Mouse (Mus musculus) midbrain, embryonic 11.5 days (tissue): Measurements from ENCODE around the gene Slc6a5. TPM values are rescaled to one million over a fixed set of nuclear protein-coding genes. Genes with fewer than 3 reads are reported as not detected.
"Not testable (repeated sequence)": the region's sequence is repeated elsewhere in the genome, so short reads cannot be mapped to it uniquely, and the experiment has no call there.

Experiments
- ATAC-seq: fragments of 200-750 bp; cut with Nextera tagmentation; 2 replicates; pipeline ENCODE4 v1.8.0; 2017; ENCODE audit warnings: moderate TSS enrichment, moderate library complexity; ENCODE audit not compliant: low FRiP score
- DNase-seq: peaks from one replicate; pipeline ENCODE4 v3.0.0; 2015; ENCODE audit warnings: low spot score; ENCODE audit errors: missing footprints
- H3K27ac ChIP-seq: fragments of 300-500 bp; sonication (generic); 2 replicates; pipeline ENCODE4 v1.5.1; 2014; ENCODE audit warnings: low read depth, low read length
- H3K27me3 ChIP-seq: fragments of 300-500 bp; sonication (generic); 2 replicates; pipeline ENCODE4 v1.6.1; 2014; ENCODE audit warnings: mild to moderate bottlenecking, low read length, moderate library complexity, mixed read lengths; ENCODE audit not compliant: control insufficient read depth, insufficient read depth
- H3K36me3 ChIP-seq: fragments of 300-500 bp; sonication (generic); 2 replicates; pipeline ENCODE4 v1.6.1; 2014; ENCODE audit warnings: mild to moderate bottlenecking, low read length, moderate library complexity, mixed read lengths; ENCODE audit not compliant: control insufficient read depth, insufficient read depth
- H3K4me1 ChIP-seq: fragments of 300-500 bp; sonication (generic); 2 replicates; pipeline ENCODE4 v1.6.1; 2014; ENCODE audit warnings: low read length; ENCODE audit not compliant: control insufficient read depth, insufficient read depth
- H3K4me2 ChIP-seq: fragments of 300-500 bp; sonication (generic); 2 replicates; pipeline ENCODE4 v1.6.1; 2014; ENCODE audit warnings: mild to moderate bottlenecking, moderate library complexity
- H3K4me3 ChIP-seq: fragments of 300-500 bp; sonication (generic); 2 replicates; pipeline ENCODE4 v1.5.1; 2014; ENCODE audit warnings: low read depth, low read length
- H3K9ac ChIP-seq: fragments of 300-500 bp; sonication (generic); 2 replicates; pipeline ENCODE4 v1.6.1; 2014; ENCODE audit warnings: low read length
- H3K9me3 ChIP-seq: fragments of 300-500 bp; sonication (generic); 2 replicates; pipeline ENCODE4 v1.6.1; 2016; ENCODE audit warnings: low read length; ENCODE audit not compliant: control insufficient read depth
- WGBS: fragments of 180-500 bp; shearing (Covaris S2); extraction: QIAGEN DNeasy Blood & Tissue Kit; methylation state at CpG from one replicate; pipeline ENCODE4 v1.1.7; 2014; 5-methylcytosine and 5-hydroxymethylcytosine counted together
- polyA plus RNA-seq: library from polyadenylated mRNA; unstranded; fragments of >200 nt; fragmentation: Nextera tagmentation; extraction: Ambion mirVana; gene quantifications from 2 replicates; pipeline ENCODE4 v1.2.1, GENCODE M21; 2014

Gene Slc6a5
- polyA plus RNA-seq, 1 experiment from 2014 or later, result not detected

DNA sequence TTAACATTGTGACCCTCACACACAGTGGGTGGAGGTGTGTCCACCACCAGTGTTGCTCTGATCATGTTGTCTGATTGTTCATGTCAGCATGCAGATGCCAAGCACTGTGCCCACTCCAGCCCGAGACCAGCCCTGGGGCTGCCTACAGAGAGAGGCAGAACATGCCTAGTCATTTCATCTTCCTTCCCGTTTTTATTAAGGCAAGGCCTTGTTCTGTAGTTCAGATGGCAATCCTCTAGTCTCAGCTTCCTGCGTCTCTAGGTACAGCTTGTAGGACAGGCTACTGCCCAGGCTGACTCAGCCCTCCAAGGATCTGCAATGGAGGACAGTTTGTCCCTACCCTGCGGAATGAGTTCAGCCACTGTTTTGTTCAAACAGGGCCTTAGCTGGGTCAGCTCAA is 13.0 kb downstream of the Slc6a5 start:
- ATAC-seq, result peak; percentile 72
- Histone ChIP-seq H3K4me3 (no peak overlapping the region), H3K4me2 (no peak overlapping the region; the same call in 1 of the 2 replicates), H3K9ac (no peak overlapping the region; the same call in 1 of the 2 replicates), H3K9me3 (peaks cover 3% of the 10 kb centered on the region; the same call in 1 of the 2 replicates), H3K27me3 (peaks cover 7% of the 10 kb centered on the region), H3K4me1 (0 out of 2 replicates have a peak, but pooled peaks cover 3% of the 10 kb centered on the region), H3K27ac (no peak overlapping the region), H3K36me3 (no peaks in the 10 kb centered on the region)
- 41% methylated on average over 4 of the region's 4 CpGs for WGBS
- DNase-seq, result peak; percentile 94

DNA sequence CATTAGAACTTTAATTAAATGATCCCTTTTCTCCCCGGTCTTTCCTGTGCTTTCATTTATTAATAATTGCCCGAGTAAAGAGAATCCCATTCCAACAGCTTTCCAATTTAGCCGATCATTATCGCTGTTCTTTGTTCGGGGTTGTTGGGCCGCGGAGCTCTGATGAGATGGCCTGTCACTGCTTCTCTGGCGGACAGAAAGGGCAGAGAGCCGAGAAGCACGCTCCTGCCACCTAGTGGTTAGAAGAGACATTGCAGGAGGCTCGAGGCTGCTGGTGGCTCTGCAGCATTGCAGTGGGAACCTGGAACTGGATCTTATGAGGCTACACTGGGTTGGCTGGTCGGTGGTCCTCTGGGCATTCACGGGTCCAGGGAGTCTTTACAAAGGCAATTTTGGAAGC is 13.4 kb downstream of the Slc6a5 start:
- DNase-seq, result peak; percentile 98
- H3K9ac ChIP-seq, result no peak overlapping the region; the same call in 1 of the 2 replicates
- peaks cover 6% of the 10 kb centered on the region for H3K27me3 ChIP-seq

DNA sequence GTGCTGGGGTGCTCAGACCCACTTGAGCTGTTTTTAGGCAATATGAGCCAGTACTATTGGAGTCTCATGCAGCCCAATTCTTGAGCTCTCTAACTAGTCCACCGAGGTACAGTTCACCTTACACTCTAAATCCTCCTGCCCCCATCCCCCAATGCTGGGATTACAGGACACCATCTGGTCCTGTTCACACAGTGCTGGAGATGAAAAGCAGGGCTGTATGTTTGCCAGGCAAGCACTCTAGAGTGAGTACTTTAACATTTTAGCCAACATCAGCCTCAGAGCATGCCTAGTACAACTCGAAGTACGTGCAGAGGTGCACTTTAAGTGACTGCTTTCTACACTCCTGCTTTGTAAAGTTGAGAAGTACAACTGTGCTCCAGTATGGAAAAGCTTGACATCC is 18.6 kb downstream of the Slc6a5 start:
- Histone ChIP-seq H3K27ac (no peak overlapping the region), H3K4me1 (no peaks in the 10 kb centered on the region; the same call in 1 of the 2 replicates), H3K9me3 (no peaks in the 10 kb centered on the region), H3K9ac (no peak overlapping the region), H3K36me3 (no peaks in the 10 kb centered on the region), H3K4me3 (no peak overlapping the region), H3K27me3 (peaks cover 2% of the 10 kb centered on the region; the same call in 1 of the 2 replicates), H3K4me2 (no peak overlapping the region)
- DNase-seq, result no peak
- ATAC-seq, result no peak
- WGBS, result 66% methylated on average over 3 of the region's 3 CpGs

More for the DNA sequence above, 13.4 kb downstream of the Slc6a5 start:
- H3K4me3 ChIP-seq, result no peak overlapping the region
- WGBS, result under 1% methylated on average over 13 of the region's 13 CpGs
- H3K9me3 ChIP-seq, result peaks cover 3% of the 10 kb centered on the region; the same call in 1 of the 2 replicates
- no peak overlapping the region for H3K27ac ChIP-seq
- no peak overlapping the region; the same call in 1 of the 2 replicates for H3K4me2 ChIP-seq
- peak; percentile 90 for ATAC-seq
- H3K4me1 ChIP-seq, result 0 out of 2 replicates have a peak, but pooled peaks cover 3% of the 10 kb centered on the region
- no peaks in the 10 kb centered on the region for H3K36me3 ChIP-seq

DNA sequence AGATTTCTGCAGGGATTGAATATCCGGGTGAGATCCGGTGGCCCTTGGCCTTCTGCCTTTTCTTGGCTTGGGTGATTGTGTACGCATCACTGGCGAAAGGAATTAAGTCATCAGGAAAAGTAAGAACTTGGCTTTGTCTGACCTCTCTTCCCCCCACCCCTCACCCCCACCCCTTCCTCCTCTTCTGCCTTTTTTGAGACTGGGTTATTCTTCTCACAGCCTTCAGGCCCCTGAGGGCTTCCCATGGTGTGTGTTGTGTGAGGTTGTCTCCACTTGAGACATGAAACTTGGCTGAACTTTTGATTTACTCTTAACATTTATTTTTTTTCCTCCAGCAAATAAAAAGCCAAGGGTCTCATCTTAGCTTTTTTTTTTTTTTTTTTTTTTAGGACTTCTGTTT is 20.1 kb downstream of the Slc6a5 start:
- Histone ChIP-seq H3K9ac (no peak overlapping the region), H3K27me3 (no peaks in the 10 kb centered on the region; the same call in 1 of the 2 replicates)
- WGBS, result 27% methylated on average over 4 of the region's 4 CpGs

DNA sequence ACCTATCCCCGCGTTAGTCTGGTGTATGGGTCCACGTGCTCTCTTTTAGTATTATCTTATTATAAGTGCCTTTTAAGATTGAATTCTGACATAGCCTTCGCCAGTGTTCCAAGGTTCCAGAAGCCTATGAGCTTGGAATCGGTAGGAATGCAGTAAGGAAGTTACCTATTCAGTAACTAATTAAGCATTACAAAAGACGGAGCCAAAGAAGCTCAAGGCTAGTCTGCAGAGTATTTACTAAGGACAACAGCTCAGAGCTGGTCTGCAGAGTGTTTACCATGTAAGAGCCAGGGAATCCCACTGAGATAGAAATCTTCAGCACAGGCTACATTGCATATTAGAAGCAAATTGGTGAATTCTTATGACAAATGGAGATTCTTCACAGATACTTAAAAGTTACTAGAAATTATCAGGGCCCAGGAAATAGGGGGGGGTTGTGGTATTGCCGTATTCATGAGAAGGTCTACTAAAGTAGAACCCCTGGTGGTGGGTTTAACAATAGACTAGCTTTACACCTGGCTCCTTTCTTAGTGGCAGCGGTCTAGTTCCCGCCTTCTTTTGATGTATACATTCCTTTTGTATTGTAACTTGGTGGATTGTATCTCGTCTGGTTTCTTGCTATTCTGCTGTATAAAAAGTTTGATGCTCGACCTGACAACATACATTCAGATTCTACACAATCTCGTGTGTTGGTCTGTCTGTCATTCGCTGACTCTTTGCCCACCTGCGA is 23.6 kb downstream of the Slc6a5 start:
- not testable (repeated sequence) for DNase-seq, H3K4me2 ChIP-seq, H3K36me3 ChIP-seq, H3K4me3 ChIP-seq, H3K27ac ChIP-seq, H3K9ac ChIP-seq, H3K27me3 ChIP-seq, H3K9me3 ChIP-seq, H3K4me1 ChIP-seq, ATAC-seq
- WGBS, result 84% methylated on average over 14 of the region's 14 CpGs

More for the DNA sequence above, 20.1 kb downstream of the Slc6a5 start:
- Histone ChIP-seq H3K36me3 (no peaks in the 10 kb centered on the region), H3K4me2 (no peak overlapping the region), H3K4me3 (no peak overlapping the region), H3K4me1 (no peaks in the 10 kb centered on the region; the same call in 1 of the 2 replicates), H3K9me3 (no peaks in the 10 kb centered on the region), H3K27ac (no peak overlapping the region)
- DNase-seq (no peak), ATAC-seq (peak; percentile 42; the same call in 1 of the 2 replicates)

DNA sequence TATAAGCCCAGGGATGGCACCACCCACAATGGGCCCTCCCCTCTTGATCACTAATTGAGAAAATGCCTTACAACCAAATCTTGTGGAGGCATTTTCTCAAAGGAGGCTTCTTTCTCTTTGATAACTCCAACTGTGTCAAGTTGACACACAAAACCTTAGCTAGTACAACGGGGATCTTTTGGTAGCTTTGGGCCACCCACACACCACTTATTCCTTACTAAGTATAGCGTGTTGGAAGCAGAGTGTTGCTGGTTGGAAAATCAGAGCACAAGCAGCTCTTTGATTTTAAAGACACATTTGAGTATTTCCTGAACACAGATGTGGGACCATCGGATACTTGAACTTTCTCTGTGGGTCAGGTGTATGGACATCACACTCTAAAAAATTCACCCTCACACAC is 26.9 kb downstream of the Slc6a5 start:
- no peak overlapping the region for H3K9ac ChIP-seq
- WGBS, result 91% methylated on average over 3 of the region's 3 CpGs
- no peaks in the 10 kb centered on the region for H3K36me3 ChIP-seq
- H3K27me3 ChIP-seq, result no peaks in the 10 kb centered on the region
- no peaks in the 10 kb centered on the region for H3K9me3 ChIP-seq
- ATAC-seq (no peak), DNase-seq (no peak)
- no peak overlapping the region for H3K4me2 ChIP-seq
- H3K4me3 ChIP-seq, result no peak overlapping the region
- no peaks in the 10 kb centered on the region for H3K4me1 ChIP-seq
- H3K27ac ChIP-seq, result no peak overlapping the region

DNA sequence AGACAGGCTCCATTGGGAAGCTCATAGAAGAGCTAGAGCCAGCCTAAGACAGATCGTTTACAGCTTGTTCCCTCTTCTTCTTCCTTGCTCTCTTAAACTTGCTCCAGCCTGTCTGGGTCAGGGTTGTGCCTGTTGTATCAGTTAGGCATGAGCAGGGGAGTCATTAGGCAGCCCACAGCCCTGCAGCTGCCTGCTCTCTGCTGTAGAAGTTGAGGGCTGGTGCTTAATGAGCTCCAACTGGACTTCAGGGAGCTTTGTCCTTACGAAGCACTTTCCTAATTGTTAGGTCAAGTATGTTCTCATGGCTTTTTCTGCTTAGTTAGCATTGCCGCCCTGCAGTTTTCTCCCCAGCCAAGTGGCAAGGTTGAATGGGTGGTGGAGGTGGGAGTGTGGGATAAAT is 32.1 kb downstream of the Slc6a5 start:
- no peak for ATAC-seq
- no peaks in the 10 kb centered on the region for H3K27me3 ChIP-seq
- H3K4me3 ChIP-seq, result no peak overlapping the region
- no peak for DNase-seq
- no peaks in the 10 kb centered on the region for H3K36me3 ChIP-seq
- no peak overlapping the region for H3K4me2 ChIP-seq
- no peak overlapping the region for H3K9ac ChIP-seq
- no peak overlapping the region for H3K27ac ChIP-seq
- H3K4me1 ChIP-seq, result no peaks in the 10 kb centered on the region
- 83% methylated on average over 3 of the region's 3 CpGs for WGBS
- no peaks in the 10 kb centered on the region for H3K9me3 ChIP-seq

DNA sequence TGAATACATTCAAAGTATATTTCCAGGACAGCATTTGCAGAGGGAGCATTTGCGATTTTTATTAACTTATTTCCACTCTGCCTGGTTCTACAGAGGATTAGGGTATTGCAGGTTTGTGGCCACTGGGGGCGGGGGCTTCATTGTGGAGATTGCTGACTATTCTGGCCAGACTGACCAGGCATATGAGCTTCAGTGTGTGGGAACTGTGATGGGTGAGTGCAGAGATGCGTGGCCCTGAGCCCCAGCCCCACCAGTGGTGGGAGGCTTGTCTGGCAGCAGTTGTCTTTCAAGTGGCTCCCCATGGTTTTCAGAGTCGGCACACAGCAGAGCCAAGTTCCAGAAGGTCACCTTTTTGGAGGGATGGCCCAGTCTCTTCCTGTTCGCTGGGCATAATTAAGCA is 32.5 kb downstream of the Slc6a5 start:
- H3K27ac ChIP-seq, result no peak overlapping the region
- no peak overlapping the region for H3K4me3 ChIP-seq
- no peak overlapping the region for H3K9ac ChIP-seq
- no peak for ATAC-seq
- 63% methylated on average over 5 of the region's 5 CpGs for WGBS
- H3K27me3 ChIP-seq, result no peaks in the 10 kb centered on the region
- no peaks in the 10 kb centered on the region for H3K36me3 ChIP-seq
- H3K9me3 ChIP-seq, result no peaks in the 10 kb centered on the region
- no peaks in the 10 kb centered on the region for H3K4me1 ChIP-seq
- H3K4me2 ChIP-seq, result no peak overlapping the region
- no peak for DNase-seq

DNA sequence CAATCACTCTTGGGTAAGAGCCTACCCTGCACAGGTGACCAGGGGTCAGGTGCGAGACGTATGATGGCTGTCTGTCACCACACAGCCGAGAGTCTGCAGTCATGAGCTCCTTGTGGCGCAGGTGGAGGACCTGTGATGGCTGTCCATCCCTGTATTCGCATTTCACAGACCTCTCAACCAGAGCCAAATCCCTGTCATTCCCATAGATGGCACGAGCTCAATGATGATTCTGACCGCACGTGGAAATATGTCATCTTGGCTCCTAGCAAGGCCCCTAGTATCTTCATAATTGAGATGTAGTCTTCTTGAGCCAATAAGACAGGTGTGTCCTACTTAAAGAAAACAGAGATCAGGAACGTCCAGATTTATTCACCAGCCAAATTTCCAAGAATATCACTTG is 36.7 kb downstream of the Slc6a5 start:
- Histone ChIP-seq H3K4me2 (no peak overlapping the region), H3K9ac (no peak overlapping the region), H3K9me3 (no peaks in the 10 kb centered on the region), H3K27ac (no peak overlapping the region), H3K36me3 (no peaks in the 10 kb centered on the region), H3K4me1 (no peaks in the 10 kb centered on the region), H3K27me3 (no peaks in the 10 kb centered on the region), H3K4me3 (no peak overlapping the region)
- no peak for DNase-seq
- WGBS, result 92% methylated on average over 9 of the region's 9 CpGs
- ATAC-seq, result no peak
